Mouse (Mus musculus) neural tube, embryonic 15.5 days (tissue): ENCODE data around the gene Kcnab3. TPM values are rescaled to one million over a fixed set of nuclear protein-coding genes. Genes with fewer than 3 reads are reported as not detected.

ENCODE experiments used
- ATAC-seq: fragments of 200-750 bp; cut with Nextera tagmentation; 2 replicates; pipeline ENCODE4 v1.8.0; 2017; ENCODE audit warnings: mild to moderate bottlenecking, moderate TSS enrichment, moderate library complexity; ENCODE audit not compliant: low FRiP score
- H3K27ac ChIP-seq: fragments of 300-500 bp; sonication (generic); replicated peaks from 2 replicates; pipeline ENCODE4 v1.5.1; 2015; ENCODE audit warnings: mild to moderate bottlenecking, inconsistent platforms
- H3K27me3 ChIP-seq: fragments of 300-500 bp; sonication (generic); replicated peaks from 2 replicates; pipeline ENCODE4 v1.6.1; 2015; ENCODE audit warnings: inconsistent platforms
- H3K36me3 ChIP-seq: fragments of 300-500 bp; sonication (generic); 2 replicates; pipeline ENCODE4 v1.6.1; 2015; ENCODE audit warnings: inconsistent platforms
- H3K4me1 ChIP-seq: fragments of 300-500 bp; sonication (generic); 2 replicates; pipeline ENCODE4 v1.6.1; 2015; ENCODE audit warnings: inconsistent platforms
- H3K4me2 ChIP-seq: fragments of 300-500 bp; sonication (generic); 2 replicates; pipeline ENCODE4 v1.6.1; 2015; ENCODE audit warnings: inconsistent platforms, mild to moderate bottlenecking, moderate library complexity
- H3K4me3 ChIP-seq: fragments of 300-500 bp; sonication (generic); replicated peaks from 2 replicates; pipeline ENCODE4 v1.5.1; 2015; ENCODE audit warnings: mild to moderate bottlenecking, inconsistent platforms
- H3K9ac ChIP-seq: fragments of 300-500 bp; sonication (generic); replicated peaks from 2 replicates; pipeline ENCODE4 v1.6.1; 2015; ENCODE audit warnings: mild to moderate bottlenecking, inconsistent platforms
- H3K9me3 ChIP-seq: fragments of 300-500 bp; sonication (generic); replicated peaks from 2 replicates; pipeline ENCODE4 v1.6.1; 2016; ENCODE audit warnings: inconsistent platforms
- WGBS: fragments of 180-500 bp; shearing (Covaris S2); methylation state at CpG from one replicate; pipeline ENCODE4 v1.1.7; 2015; ENCODE audit warnings: mixed read lengths; 5-methylcytosine and 5-hydroxymethylcytosine counted together
- polyA plus RNA-seq: library from polyadenylated mRNA; unstranded; fragments of >200 nt; fragmentation: Nextera tagmentation; extraction: Ambion mirVana; gene quantifications from 2 replicates; pipeline ENCODE4 v1.2.1, GENCODE M21; 2015

Gene Kcnab3
- polyA plus RNA-seq, 1 experiment from 2014 or later, result 7.3 TPM

DNA sequence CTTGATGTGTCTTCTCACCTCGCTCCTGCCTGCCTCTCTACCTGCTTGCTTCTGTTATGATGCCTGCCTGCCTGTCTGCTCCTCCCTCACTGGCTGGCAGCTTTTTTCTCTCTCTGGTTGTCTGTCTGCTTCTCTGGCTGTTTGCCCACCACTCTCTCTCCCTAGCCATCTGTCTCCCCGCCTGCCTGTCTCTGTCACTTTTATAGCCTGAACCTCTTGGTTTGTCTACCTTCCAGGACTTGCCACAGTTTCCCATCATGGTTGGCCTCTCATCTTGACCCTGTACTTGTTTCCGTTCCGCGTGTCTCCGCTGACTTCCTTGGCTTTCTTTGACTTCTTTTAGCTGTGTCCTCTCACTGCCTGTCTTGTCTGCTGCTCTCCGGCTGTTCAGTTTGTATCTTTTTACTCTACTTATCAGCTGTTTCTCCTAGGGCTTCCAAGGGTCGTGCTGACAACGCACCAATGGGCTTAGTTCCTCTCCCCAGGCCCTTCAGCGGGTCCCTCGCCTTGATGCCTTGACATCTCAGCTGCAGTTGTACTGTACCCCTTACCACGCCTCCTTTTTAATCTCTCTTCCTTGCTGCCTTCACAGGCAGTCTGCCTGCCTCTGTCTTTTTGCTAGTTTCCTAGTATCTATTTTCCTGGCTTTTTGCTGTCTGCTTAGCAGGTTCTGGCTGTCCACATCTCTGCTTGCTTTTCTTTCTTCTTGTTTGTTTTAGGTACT, 46.2 kb downstream of the Kcnab3 start:
- Histone ChIP-seq H3K4me1 (peaks cover 36% of the 10 kb centered on the region), H3K9ac (peak overlapping the region; percentile 17; the same call in 1 of the 2 replicates), H3K4me2 (peak overlapping the region; percentile 40), H3K4me3 (peak overlapping the region; percentile 12; the same call in 1 of the 2 replicates), H3K27ac (peak overlapping the region; percentile 77), H3K27me3 (no peaks in the 10 kb centered on the region), H3K9me3 (no peaks in the 10 kb centered on the region), H3K36me3 (peaks cover 5% of the 10 kb centered on the region; the same call in 1 of the 2 replicates)
- WGBS, result 26% methylated on average over 12 of the region's 12 CpGs
- no peak for ATAC-seq

DNA sequence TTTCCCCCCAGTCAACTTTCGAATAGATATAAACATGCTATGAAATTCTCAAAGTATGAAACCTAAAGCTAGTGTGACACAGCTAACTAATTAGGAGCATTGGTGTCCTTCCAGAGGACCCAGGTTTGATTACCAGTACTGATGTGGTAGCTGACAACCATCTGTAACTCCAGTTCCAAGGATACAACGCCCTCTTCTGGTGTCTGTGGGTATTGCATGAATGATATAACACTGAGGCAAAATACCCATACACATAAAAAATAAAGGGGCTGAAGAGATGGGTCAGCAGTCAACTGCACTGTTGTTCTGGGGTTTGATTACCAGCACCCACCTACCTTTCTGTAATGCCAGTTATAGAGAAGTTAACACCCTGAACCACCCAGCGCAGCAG, 46.7 kb downstream of the Kcnab3 start:
- no peak overlapping the region for H3K9ac ChIP-seq
- H3K36me3 ChIP-seq, result peaks cover 5% of the 10 kb centered on the region; the same call in 1 of the 2 replicates
- H3K4me2 ChIP-seq, result no peak overlapping the region
- H3K9me3 ChIP-seq, result no peaks in the 10 kb centered on the region
- WGBS, result 65% methylated on average over 3 of the region's 3 CpGs
- ATAC-seq, result no peak
- peak overlapping the region; percentile 77; the same call in 1 of the 2 replicates for H3K27ac ChIP-seq
- H3K27me3 ChIP-seq, result no peaks in the 10 kb centered on the region
- peaks cover 31% of the 10 kb centered on the region for H3K4me1 ChIP-seq
- H3K4me3 ChIP-seq, result no peak overlapping the region

DNA sequence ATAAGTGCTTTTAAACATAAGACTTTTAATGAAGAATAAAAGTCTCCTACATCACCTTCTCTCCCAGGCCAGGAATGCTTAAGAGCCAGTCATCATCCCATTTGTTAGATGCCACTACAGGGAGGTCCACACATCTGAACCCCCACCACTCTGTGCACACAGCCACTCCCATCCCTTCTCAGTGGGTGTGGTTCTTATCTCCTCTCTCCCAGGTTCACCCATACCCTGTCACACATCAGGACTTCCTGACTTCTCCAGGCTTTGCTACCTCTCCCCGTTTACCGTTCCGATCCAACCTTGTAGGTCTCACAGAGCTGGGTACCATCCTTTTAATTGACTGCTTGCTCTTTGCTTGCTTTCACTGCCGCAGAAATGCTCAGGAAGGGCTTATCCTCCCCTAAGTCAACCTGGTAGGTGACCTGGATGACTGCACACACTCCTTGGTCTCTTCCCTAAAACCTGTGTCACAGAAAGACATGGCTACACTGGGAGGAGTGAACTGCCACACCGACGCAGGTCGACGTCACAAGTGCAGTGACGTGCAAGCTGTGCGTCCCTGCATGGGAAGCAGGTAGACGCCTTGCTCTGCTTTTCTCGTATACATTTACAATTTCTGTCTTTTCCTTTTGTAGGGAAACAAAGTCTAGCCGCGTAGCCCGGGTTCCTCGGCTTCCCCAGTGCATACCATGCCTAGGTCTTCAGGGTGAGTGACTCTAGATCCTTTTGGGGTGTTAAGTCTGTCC, 47.3 kb downstream of the Kcnab3 start:
- H3K4me3 ChIP-seq, result no peak overlapping the region
- H3K9me3 ChIP-seq, result no peaks in the 10 kb centered on the region
- no peak for ATAC-seq
- no peak overlapping the region for H3K9ac ChIP-seq
- H3K27me3 ChIP-seq, result no peaks in the 10 kb centered on the region
- peaks cover 25% of the 10 kb centered on the region for H3K4me1 ChIP-seq
- H3K36me3 ChIP-seq, result peaks cover 5% of the 10 kb centered on the region; the same call in 1 of the 2 replicates
- 93% methylated on average over 16 of the region's 16 CpGs for WGBS
- 0 out of 2 replicates have a peak overlapping the region, but pooled peaks have one; percentile 5 for H3K27ac ChIP-seq
- H3K4me2 ChIP-seq, result no peak overlapping the region

DNA sequence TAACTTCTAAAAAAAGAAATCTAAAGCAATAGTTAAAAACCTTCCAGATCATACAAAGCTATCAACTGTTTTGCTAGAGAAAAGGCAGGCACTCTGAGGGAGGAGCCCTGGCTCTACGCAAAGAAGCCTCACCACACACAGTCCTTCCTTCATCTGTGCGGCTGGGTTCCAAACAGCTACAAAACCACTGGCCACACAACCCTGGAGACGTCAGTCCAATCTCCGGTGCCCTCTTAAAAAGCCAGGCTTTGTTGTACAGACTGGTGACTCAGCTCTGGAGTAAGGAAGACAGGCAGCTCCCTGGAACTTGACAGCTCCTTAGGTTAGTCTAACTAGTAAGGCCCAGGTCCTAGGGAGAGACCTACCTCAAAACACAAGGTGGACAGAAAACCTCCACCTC, 49.6 kb downstream of the Kcnab3 start:
- no peak overlapping the region for H3K4me3 ChIP-seq
- peaks cover 5% of the 10 kb centered on the region; the same call in 1 of the 2 replicates for H3K36me3 ChIP-seq
- H3K4me2 ChIP-seq, result no peak overlapping the region
- H3K9me3 ChIP-seq, result no peaks in the 10 kb centered on the region
- H3K27me3 ChIP-seq, result no peaks in the 10 kb centered on the region
- WGBS, result 85% methylated on average over 4 of the region's 4 CpGs
- ATAC-seq, result no peak
- no peak overlapping the region for H3K9ac ChIP-seq
- no peak overlapping the region for H3K27ac ChIP-seq
- H3K4me1 ChIP-seq, result peaks cover 22% of the 10 kb centered on the region

DNA sequence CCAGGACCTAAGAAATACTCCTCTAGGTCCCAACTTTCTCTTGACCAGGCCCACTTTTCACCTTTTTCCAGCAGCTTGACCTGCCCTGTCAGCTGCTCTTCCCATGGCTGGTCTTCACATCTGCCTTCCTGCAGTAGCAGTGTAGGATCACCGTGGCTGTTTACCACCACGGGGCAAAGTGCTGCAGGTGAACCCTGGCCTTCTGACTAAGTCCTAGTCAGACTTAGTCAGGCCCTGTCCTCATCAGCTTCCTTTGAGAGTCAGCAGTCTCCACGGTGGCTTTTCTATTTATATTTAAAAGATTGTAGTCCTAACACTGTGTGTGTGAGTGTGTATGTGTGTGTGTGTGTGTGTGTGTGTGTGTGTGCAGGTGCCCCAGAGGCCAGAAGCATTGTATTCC, 51.7 kb downstream of the Kcnab3 start:
- ATAC-seq, result no peak
- Histone ChIP-seq H3K4me3 (no peak overlapping the region), H3K9ac (no peak overlapping the region), H3K4me2 (no peak overlapping the region), H3K4me1 (peaks cover 1% of the 10 kb centered on the region; the same call in 1 of the 2 replicates), H3K9me3 (no peaks in the 10 kb centered on the region), H3K27ac (no peak overlapping the region), H3K36me3 (peaks cover 5% of the 10 kb centered on the region; the same call in 1 of the 2 replicates), H3K27me3 (no peaks in the 10 kb centered on the region)
- 89% methylated on average over 3 of the region's 3 CpGs for WGBS

DNA sequence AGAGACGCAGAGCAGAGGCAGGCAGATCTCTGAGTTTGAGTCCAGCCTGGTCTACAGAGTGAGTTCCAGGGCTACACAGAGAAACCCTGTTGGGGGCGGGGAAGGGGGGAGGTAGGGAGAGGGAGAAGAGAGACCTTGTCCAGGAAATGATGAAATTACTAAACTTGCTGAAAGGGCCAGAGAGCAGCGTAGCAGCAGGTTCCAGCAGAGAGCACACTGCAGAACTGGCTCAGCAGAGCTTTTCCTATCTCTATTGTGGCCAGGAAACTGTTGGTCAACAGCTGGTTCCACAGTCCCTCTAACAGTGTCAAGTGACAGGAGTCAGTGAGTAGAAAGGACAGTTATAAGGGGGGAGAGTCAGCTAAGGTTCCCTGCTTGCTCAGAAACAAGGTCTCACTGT, 53.5 kb downstream of the Kcnab3 start:
- no peak overlapping the region for H3K4me3 ChIP-seq
- no peak for ATAC-seq
- H3K9ac ChIP-seq, result no peak overlapping the region
- no peaks in the 10 kb centered on the region for H3K27me3 ChIP-seq
- H3K4me1 ChIP-seq, result no peaks in the 10 kb centered on the region
- no peak overlapping the region for H3K4me2 ChIP-seq
- no peaks in the 10 kb centered on the region for H3K36me3 ChIP-seq
- H3K27ac ChIP-seq, result no peak overlapping the region
- H3K9me3 ChIP-seq, result no peaks in the 10 kb centered on the region
- WGBS, result 93% methylated on average over 3 of the region's 3 CpGs

DNA sequence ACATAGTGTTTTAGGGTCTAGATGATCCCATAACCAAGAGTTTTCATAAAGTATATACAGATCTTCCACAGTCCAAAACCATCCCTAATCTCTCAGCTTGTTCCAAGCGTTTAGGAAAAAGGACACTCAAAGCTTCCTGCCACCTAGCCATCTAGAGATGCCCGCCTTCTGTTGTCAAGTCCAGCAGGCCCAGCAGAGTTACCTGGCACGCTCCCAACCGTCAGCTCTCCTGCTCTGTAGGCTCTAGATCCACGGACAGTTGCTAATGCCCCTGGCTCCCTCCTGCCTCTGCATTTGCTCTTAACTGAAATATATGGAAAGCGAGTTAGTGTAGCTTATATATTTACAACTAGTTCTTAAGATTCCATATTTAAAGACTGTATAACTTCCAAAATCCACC, 55.3 kb downstream of the Kcnab3 start:
- Histone ChIP-seq H3K9ac (no peak overlapping the region), H3K27ac (no peak overlapping the region), H3K4me3 (no peak overlapping the region), H3K27me3 (no peaks in the 10 kb centered on the region), H3K4me2 (no peak overlapping the region), H3K4me1 (no peaks in the 10 kb centered on the region), H3K36me3 (no peaks in the 10 kb centered on the region), H3K9me3 (no peaks in the 10 kb centered on the region)
- ATAC-seq, result no peak
- WGBS, result 83% methylated on average over 6 of the region's 6 CpGs

Other genes starting within 250 kb of the Kcnab3 start
- 347 and 355 TPM in 2 replicates for gene Vamp2, start 237.8 kb upstream of the Kcnab3 start, polyA plus RNA-seq
- gene Per1, start 231.0 kb upstream of the Kcnab3 start, polyA plus RNA-seq, result 10.0 and 11.9 TPM in 2 replicates
- 0.68 and 1.0 TPM in 2 replicates for gene Hes7, start 205.9 kb upstream of the Kcnab3 start, polyA plus RNA-seq
- gene 9130213A22Rik, start 203.7 kb upstream of the Kcnab3 start, polyA plus RNA-seq, result 0.63 TPM in 2 replicates
- 4.3 and 6.1 TPM in 2 replicates for gene Aloxe3, start 200.4 kb upstream of the Kcnab3 start, polyA plus RNA-seq
- gene Alox12b, start 169.3 kb upstream of the Kcnab3 start, polyA plus RNA-seq, result 0.95 and 1.0 TPM in 2 replicates
- gene Alox8, start 128.4 kb upstream of the Kcnab3 start, polyA plus RNA-seq, result 0.36 TPM in 2 replicates
- 0.38 and 0.46 TPM in 2 replicates for gene Gucy2e, start 89.2 kb upstream of the Kcnab3 start, polyA plus RNA-seq
- gene Cntrob, start 2.5 kb upstream of the Kcnab3 start, polyA plus RNA-seq, result 14.5 and 15.3 TPM in 2 replicates
- gene Trappc1, start 2.3 kb upstream of the Kcnab3 start, polyA plus RNA-seq, result 186 and 201 TPM in 2 replicates
- 213 and 250 TPM in 2 replicates for gene Rnf227, start 14.2 kb downstream of the Kcnab3 start, polyA plus RNA-seq
- 70.6 and 76.1 TPM in 2 replicates for gene Chd3, start 43.1 kb downstream of the Kcnab3 start, polyA plus RNA-seq
- 130 and 132 TPM in 2 replicates for gene Naa38, start 69.2 kb downstream of the Kcnab3 start, polyA plus RNA-seq
- 29.7 and 31.5 TPM in 2 replicates for gene Cyb5d1, start 69.4 kb downstream of the Kcnab3 start, polyA plus RNA-seq
- gene Tmem88, start 72.0 kb downstream of the Kcnab3 start, polyA plus RNA-seq, result 6.2 and 9.1 TPM in 2 replicates
- gene Kdm6b, start 87.4 kb downstream of the Kcnab3 start, polyA plus RNA-seq, result 29.4 and 32.6 TPM in 2 replicates
- 3.1 and 3.5 TPM in 2 replicates for gene Dnah2, start 222.9 kb downstream of the Kcnab3 start, polyA plus RNA-seq
- gene Efnb3, start 233.9 kb downstream of the Kcnab3 start, polyA plus RNA-seq, result 113 and 126 TPM in 2 replicates